Mouse (Mus musculus) MEL (cell line): ENCODE measurements at regions not wholly inside any gene's neighbourhood (a gene's known extent, or its start where the extent isn't known, plus 50 kb on each side); places are given as distances from the start of the nearest gene placed in this dataset.

ENCODE experiments used
- CTCF ChIP-seq, 3 experiments: IDR thresholded peaks in 2 of 3; conservative IDR thresholded peaks in 1 of 3; 2 replicates each; pipeline ENCODE4 v1.5.1; 2011 to 2012; ENCODE audit warnings: low read length in 3 of 3, low read depth in 2 of 3, mild to moderate bottlenecking in 2 of 3, improper control_type of control experiment in 1 of 3, inconsistent platforms in 1 of 3, mixed read lengths in 1 of 3, moderate library complexity in 1 of 3; ENCODE audit not compliant: control insufficient read depth in 1 of 3, insufficient read depth in 1 of 3, poor library complexity in 1 of 3, severe bottlenecking in 1 of 3
- MXI1 ChIP-seq: IDR thresholded peaks from 2 replicates; pipeline ENCODE4 v1.6.1; 2011; ENCODE audit warnings: mild to moderate bottlenecking, low read depth, low read length, improper control_type of control experiment
- ZC3H11A ChIP-seq: IDR thresholded peaks from 2 replicates; pipeline ENCODE4 v1.6.1; 2012; ENCODE audit warnings: low read depth, mild to moderate bottlenecking, inconsistent platforms, low read length, improper control_type of control experiment
- ZMIZ1 ChIP-seq: IDR thresholded peaks from 2 replicates; pipeline ENCODE4 v1.6.1; 2012; ENCODE audit warnings: low read depth, mild to moderate bottlenecking, inconsistent platforms, low read length, improper control_type of control experiment, moderate library complexity

- TF ChIP-seq CTCF (IDR thresholded peaks at IDR 0.05 in 2 of 3, conservative IDR thresholded peaks at IDR 0.05 in 1 of 3; ENCODE audit: control insufficient read depth in 1 of 3, insufficient read depth in 1 of 3, low read depth in 2 of 3, low read length in 3 of 3, poor library complexity in 1 of 3, severe bottlenecking in 1 of 3) (no peak), ZMIZ1 (no peak), MXI1 (no peak), ZC3H11A (no peak)
Measured at GRCm38 (mm10) chr14:18508359-18508647, 176.6 kb upstream of the Ube2e1 start.
